Mouse (Mus musculus) liver, embryonic 14.5 days (tissue): ENCODE data around the gene Wap. TPM values are rescaled to one million over a fixed set of nuclear protein-coding genes. Genes with fewer than 3 reads are reported as not detected.

ENCODE experiments used
- ATAC-seq: fragments of 200-750 bp; cut with Nextera tagmentation; 2 replicates; pipeline ENCODE4 v1.8.0; 2017; ENCODE audit warnings: moderate number of reproducible peaks, mild to moderate bottlenecking, moderate library complexity; ENCODE audit not compliant: insufficient read depth
- DNase-seq, 3 experiments: peaks; one replicate each; pipeline ENCODE4 v3.0.0-alpha.2; 2012 to 2013; ENCODE audit warnings: low read depth in 3 of 3, low spot score in 3 of 3
- H3K27ac ChIP-seq: fragments of 300-500 bp; sonication (generic); 2 replicates; pipeline ENCODE4 v1.5.1; 2014; ENCODE audit warnings: moderate library complexity, mild to moderate bottlenecking, control low read depth, inconsistent platforms
- H3K27me3 ChIP-seq: fragments of 300-500 bp; sonication (generic); 2 replicates; pipeline ENCODE4 v1.6.1; 2014; ENCODE audit warnings: mild to moderate bottlenecking, low read length, moderate library complexity; ENCODE audit not compliant: control insufficient read depth, insufficient read depth
- H3K36me3 ChIP-seq: fragments of 300-500 bp; sonication (generic); replicated peaks from 2 replicates; pipeline ENCODE4 v1.6.1; 2014; ENCODE audit warnings: low read depth; ENCODE audit not compliant: control insufficient read depth, insufficient read depth
- H3K4me1 ChIP-seq, 2 experiments: fragments of 200-500 bp in 1 of 2; fragments of 300-500 bp in 1 of 2; sonication (generic) in 1 of 2; replicated peaks; 2 replicates each; pipeline ENCODE4 v1.6.1; 2012 to 2014; ENCODE audit warnings: antibody characterized with exemption in 1 of 2, inconsistent platforms in 1 of 2, low read length in 1 of 2; ENCODE audit not compliant: control insufficient read depth in 2 of 2, insufficient read depth in 2 of 2
- H3K4me2 ChIP-seq: fragments of 300-500 bp; sonication (generic); 2 replicates; pipeline ENCODE4 v1.6.1; 2014; ENCODE audit warnings: low read depth, mild to moderate bottlenecking, control low read depth, moderate library complexity
- H3K4me3 ChIP-seq, 2 experiments: fragments of 200-500 bp in 1 of 2; fragments of 300-500 bp in 1 of 2; sonication (generic) in 1 of 2; 2 replicates each; pipeline ENCODE4 v1.5.1; 2012 to 2014; ENCODE audit warnings: low read depth in 2 of 2, low read length in 2 of 2, mild to moderate bottlenecking in 2 of 2, control low read depth in 1 of 2, inconsistent platforms in 1 of 2, moderate library complexity in 1 of 2; ENCODE audit not compliant: insufficient read depth in 1 of 2
- H3K9ac ChIP-seq: fragments of 300-500 bp; sonication (generic); replicated peaks from 2 replicates; pipeline ENCODE4 v1.6.1; 2014; ENCODE audit warnings: mild to moderate bottlenecking, control low read depth, moderate library complexity
- H3K9me3 ChIP-seq: fragments of 300-500 bp; sonication (generic); 2 replicates; pipeline ENCODE4 v1.6.1; 2016; ENCODE audit warnings: low read length, mixed read lengths; ENCODE audit not compliant: control insufficient read depth
- CTCF ChIP-seq: IDR thresholded peaks from 2 replicates; pipeline ENCODE4 v1.5.1; 2016; ENCODE audit warnings: antibody characterized with exemption, low read depth, control low read depth
- EP300 ChIP-seq: IDR thresholded peaks from 2 replicates; pipeline ENCODE4 v1.6.1; 2016; ENCODE audit warnings: antibody characterized with exemption, low read depth
- WGBS: fragments of 180-500 bp; shearing (Covaris S2); extraction: QIAGEN DNeasy Blood & Tissue Kit; methylation state at CpG from one replicate; pipeline ENCODE4 v1.1.7; 2014; ENCODE audit not compliant: insufficient replicate concordance; 5-methylcytosine and 5-hydroxymethylcytosine counted together
- polyA plus RNA-seq, 2 experiments: library from polyadenylated mRNA; depleted of rRNA in 1 of 2; stranded (reverse) in 1 of 2; unstranded in 1 of 2; fragments of >200 nt; fragmentation: Nextera tagmentation in 1 of 2; extraction: Ambion mirVana in 1 of 2; gene quantifications; 2 replicates each; pipeline versions ENCODE4 v1.2.1 to v1.2.3; 2012 to 2014

The Wap gene
- polyA plus RNA-seq, 2 experiments, result not detected

- Histone ChIP-seq H3K27ac (no peak overlapping the region), H3K36me3 (no peaks in the 10 kb centered on the region), H3K4me1 (peaks cover 4 to 10% of the 10 kb centered on the region in 2 experiments; a peak in 3 of 4 replicates), H3K9ac (no peak overlapping the region), H3K4me3 (no peak overlapping the region), H3K9me3 (no peaks in the 10 kb centered on the region), H3K4me2 (no peak overlapping the region), H3K27me3 (peaks cover 36% of the 10 kb centered on the region)
- DNase-seq (no peak), ATAC-seq (no peak)
- TF ChIP-seq CTCF (no peak), EP300 (no peak)
- 76% methylated on average over 9 of the region's 9 CpGs for WGBS
Measured at GRCm38 (mm10) chr11:6602662-6603061, 35.8 kb downstream of the Wap start.

DNA sequence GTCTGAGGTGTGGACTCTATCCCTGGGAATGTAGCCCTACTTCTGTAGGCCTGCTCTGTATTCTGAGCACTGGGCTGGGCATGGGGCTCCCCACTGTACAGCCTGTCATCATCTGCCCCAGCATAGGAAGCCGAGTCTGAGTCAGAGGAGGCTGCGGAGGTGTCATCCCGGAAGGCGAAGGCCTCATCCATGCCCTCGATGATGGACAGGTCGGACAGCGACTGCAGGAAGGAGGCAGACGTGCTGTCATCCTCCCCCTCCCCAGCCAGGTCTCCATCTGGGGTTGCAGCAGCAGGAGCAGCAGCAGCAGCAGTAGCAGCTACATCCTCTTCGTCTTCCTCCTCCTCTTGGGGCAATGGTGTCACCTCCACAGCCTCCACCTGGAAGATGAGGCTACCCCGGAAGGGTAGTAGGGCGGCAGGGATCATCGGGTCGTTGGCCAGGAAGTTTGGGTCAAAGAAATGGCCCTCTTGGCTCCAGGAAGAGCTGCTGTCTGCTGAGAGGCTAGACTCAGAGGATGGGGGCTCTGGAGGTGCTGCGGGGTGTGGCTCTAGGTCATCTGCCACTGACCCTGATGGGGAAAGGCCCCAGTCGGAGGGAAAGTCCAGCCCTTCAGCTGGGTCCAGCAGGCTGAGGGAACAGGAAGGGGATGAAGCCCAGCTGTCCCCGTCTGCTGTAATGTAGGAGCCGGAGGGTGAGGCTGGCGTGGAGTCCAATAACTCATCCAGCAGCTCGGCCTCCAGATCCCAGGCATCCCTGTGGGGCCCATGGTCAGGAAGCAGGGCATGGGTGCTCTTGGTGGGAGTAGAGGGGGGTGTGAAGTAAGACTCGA is 36.6 kb downstream of the Wap start:
- WGBS, result 64% methylated on average over 20 of the region's 20 CpGs
- peaks cover 4 to 10% of the 10 kb centered on the region in 2 experiments; a peak in 3 of 4 replicates for H3K4me1 ChIP-seq
- H3K27me3 ChIP-seq, result peaks cover 36% of the 10 kb centered on the region
- H3K9ac ChIP-seq, result no peak overlapping the region
- H3K4me3 ChIP-seq, result no peak overlapping the region
- no peak for ATAC-seq
- TF ChIP-seq EP300 (no peak), CTCF (no peak)
- DNase-seq, result no peak
- no peaks in the 10 kb centered on the region; the same call in 1 of the 2 replicates for H3K36me3 ChIP-seq
- H3K27ac ChIP-seq, result no peak overlapping the region
- H3K9me3 ChIP-seq, result no peaks in the 10 kb centered on the region
- no peak overlapping the region for H3K4me2 ChIP-seq

- TF ChIP-seq EP300 (no peak), CTCF (no peak)
- ATAC-seq, result peak; percentile 44
- DNase-seq, result no peak
- 62% methylated on average over 8 of the region's 8 CpGs for WGBS
- Histone ChIP-seq H3K4me2 (peak overlapping the region; percentile 53), H3K9me3 (no peaks in the 10 kb centered on the region), H3K9ac (no peak overlapping the region), H3K27me3 (peaks cover 22% of the 10 kb centered on the region), H3K4me3 (peak overlapping the region in 1 of 2 experiments; percentile 2; a peak in 1 of 4 replicates), H3K27ac (no peak overlapping the region), H3K36me3 (peaks cover 6% of the 10 kb centered on the region), H3K4me1 (peaks cover 11 to 19% of the 10 kb centered on the region in 2 experiments)
Measured at GRCm38 (mm10) chr11:6600284-6600944, 38.0 kb downstream of the Wap start.

DNA sequence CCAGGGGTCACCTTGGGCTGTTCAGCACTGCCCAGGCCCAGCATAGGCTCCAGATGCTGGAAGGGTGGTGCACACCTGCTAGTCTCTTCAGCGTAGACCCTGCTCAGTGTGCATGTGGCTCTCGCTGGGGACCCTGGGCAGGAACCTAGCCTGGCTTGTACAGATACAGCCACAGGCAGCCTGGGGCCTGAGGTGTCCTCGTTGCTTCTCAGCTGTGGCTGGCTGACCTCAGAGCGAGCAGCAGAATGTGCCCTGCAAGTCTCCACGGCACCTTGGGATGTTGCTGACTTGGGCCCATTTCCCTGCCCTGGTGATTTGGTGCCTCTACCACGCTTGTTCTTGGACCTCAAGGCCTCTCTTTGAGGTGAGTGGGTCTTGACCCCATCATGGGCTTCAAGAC is 38.6 kb downstream of the Wap start:
- Histone ChIP-seq H3K4me1 (peaks cover 17 to 25% of the 10 kb centered on the region in 2 experiments), H3K4me3 (peak overlapping the region in 1 of 2 experiments; percentile 2; a peak in 1 of 4 replicates), H3K27ac (no peak overlapping the region), H3K9ac (no peak overlapping the region; the same call in none of the 2 replicates), H3K9me3 (no peaks in the 10 kb centered on the region), H3K4me2 (peak overlapping the region; percentile 53), H3K36me3 (peaks cover 6% of the 10 kb centered on the region), H3K27me3 (peaks cover 16% of the 10 kb centered on the region)
- TF ChIP-seq EP300 (no peak), CTCF (no peak)
- DNase-seq, result no peak
- no peak for ATAC-seq
- 65% methylated on average over 6 of the region's 6 CpGs for whole genome bisulfite sequencing
